Mouse (Mus musculus) skeletal muscle tissue, adult 2 months (tissue): ENCODE measurements around the gene Prss8.
"Not testable (repeated sequence)": the region's sequence is repeated elsewhere in the genome, so short reads cannot be mapped to it uniquely, and the experiment has no call there.

ENCODE experiments used
- DNase-seq: peaks from one replicate; pipeline ENCODE4 v3.0.0-alpha.2; 2012; ENCODE audit warnings: low read depth, low spot score

Prss8 gene

DNA sequence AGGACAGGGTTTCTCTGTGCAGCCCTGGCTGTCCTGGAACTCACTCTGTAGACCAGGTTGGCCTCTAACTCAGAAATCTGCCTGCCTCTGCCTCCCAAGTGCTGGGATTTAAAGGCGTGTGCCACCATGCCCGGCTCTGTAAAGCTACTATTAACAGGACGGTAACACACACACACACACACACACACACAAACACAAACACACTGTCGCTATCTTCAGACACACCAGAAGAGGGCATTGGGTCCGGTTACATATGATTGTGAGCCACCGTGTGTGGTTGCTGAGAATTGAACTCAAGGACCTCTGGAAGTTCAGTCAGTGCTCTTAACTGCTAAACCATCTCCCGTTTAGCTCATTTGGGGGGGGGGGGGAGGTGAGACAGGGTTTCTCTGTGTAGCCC is 34.0 kb downstream of the Prss8 start:
- DNase-seq, result not testable (repeated sequence)

DNA sequence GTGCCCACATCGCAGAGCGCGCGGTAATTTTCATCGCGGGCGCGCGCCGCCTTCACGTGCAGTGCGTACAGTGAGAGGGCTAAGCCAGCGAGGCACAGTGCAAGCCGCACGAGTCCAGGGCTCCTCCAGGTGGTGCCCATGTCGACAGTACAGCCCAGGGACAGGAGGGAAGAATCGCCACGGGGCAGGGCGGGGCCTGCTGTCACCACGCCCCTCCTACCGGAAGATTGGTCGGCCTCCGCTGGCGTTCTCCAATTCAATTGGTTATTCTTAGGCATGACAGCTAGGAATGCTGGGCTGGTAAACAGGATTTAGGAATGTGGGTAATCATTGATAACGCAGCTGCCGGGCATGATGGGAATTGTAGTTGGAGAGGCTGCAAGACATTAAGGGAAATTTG is 34.5 kb downstream of the Prss8 start, which contains the start of the genes Gm21974 and Vkorc1:
Gene Gm21974, minus strand, starts transcription at position 13 of the 400 bp plus-strand sequence.
Gene Vkorc1, minus strand, starts transcription at position 176 of the 400 bp plus-strand sequence.
- DNase-seq, result peak; percentile 93

DNA sequence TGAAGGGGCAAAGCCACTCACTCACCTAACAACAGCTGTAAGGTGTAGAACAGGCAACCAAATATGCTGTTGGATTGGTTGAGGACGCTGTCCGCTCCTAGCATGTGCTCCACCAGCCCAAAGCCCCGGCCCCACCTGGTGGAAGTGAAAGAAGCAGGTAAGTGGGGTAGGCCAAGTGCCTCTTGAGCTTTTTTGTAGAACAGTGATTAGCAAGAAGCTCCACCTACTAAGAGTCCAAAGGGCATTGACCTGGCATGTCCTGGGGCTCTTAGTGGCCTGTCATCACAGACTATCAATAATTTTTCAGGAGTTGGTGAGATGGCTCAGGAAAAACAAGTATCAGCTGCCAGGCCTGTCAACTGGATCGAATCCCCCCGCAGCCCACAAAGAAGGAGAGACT is 35.4 kb downstream of the Prss8 start:
- DNase-seq, result no peak

DNA sequence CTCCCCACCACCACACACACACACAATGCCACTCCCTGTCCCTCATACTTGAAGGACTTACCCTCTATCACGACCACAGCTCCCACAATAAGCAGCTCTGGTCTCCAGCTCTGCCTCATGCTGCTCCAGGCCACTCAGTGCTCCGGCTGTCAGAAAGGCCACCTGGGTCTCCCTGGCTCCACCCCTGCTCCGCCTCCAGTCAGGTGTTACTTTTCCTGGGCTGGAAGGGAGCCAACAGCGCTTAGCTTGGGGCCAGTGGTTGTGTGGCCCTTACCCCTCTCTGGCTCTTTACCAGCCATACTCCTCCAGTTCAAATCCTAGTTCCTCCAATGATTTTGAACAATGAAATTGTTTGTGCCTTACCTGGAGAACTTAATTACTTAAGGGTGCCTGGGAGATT is 39.1 kb downstream of the Prss8 start, which contains the start of gene Prss53:
Gene Prss53, minus strand, starts transcription at position 173 of the 400 bp plus-strand sequence.
- no peak for DNase-seq

DNA sequence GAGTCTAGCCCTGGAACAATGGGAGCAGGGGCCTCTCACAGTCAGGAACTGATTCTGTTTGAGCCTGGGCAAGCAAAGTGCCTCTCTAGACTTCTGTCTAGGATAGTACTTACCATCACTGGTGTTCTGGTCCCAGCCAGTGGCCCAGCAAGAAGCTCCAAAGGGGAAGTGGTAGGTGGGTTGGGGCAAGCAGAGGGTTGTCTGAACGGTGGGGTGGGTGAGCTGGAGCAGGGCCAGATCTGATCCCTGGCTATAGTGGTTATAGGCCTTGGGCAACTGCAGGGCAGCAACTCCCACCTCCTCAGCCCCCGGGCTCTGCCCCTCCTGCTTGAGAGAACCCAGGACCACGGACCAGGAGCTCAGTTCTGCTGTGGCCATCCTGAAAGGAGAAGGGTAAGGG is 41.1 kb downstream of the Prss8 start:
- DNase-seq, result no peak

DNA sequence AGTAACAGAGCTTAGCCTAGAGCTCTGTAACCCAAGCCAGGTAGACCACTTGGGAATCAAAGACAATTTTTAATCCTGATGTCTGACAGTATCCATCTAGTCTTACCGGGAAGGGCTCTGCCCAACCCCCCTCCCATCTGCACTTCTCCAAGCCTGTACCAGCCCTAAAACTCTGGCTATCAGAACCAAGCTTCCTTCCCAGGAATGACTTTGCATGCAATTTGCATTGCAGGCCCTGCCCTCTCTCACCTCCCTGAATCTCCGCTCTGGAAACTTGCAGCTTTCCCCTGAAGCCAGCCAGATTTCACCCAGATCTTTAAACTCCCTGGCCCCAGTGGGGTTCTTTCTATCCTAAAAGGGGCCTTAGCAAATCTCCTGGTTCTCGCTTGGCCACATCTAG is 42.1 kb downstream of the Prss8 start:
- DNase-seq, result no peak

DNA sequence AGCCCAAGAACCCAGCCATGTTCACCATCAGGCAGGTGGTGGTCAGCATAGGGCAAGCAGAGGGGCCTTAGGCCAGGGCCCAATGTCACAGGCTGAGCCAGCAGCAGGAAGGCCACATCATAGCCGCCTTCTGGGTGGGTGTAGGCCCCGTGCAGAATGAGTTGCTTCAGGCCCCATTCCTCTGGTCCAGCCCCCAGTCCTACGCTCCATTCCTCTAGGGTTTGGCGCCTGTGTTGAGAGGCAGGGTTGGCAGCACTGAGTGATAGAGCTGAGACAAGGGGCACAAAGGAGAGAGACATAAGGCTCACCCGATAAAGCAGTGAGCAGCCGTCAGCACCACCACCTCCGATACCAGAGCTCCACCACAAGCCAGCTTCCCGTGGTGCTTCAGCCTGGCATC is 42.7 kb downstream of the Prss8 start:
- DNase-seq, result no peak

DNA sequence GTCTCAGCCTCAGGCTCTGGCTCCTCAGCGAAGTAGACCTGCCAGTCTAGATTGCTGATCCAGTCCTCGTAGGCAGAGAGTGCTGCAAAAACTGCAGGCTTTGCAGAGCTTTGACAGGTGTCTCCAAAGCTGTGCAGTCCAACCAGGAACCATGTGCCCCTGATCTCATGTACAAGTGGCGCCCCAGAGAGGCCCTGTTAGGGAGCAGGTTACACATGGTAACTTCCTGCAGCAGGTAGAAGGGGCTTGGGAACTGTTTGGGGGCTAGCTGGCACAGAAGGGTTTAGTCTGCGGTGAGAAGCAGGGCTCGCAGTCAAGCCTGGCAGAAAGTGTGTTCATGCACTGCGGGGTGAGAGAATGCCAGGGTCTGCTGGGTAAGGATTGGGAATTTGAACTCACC is 43.4 kb downstream of the Prss8 start:
- DNase-seq, result no peak

DNA sequence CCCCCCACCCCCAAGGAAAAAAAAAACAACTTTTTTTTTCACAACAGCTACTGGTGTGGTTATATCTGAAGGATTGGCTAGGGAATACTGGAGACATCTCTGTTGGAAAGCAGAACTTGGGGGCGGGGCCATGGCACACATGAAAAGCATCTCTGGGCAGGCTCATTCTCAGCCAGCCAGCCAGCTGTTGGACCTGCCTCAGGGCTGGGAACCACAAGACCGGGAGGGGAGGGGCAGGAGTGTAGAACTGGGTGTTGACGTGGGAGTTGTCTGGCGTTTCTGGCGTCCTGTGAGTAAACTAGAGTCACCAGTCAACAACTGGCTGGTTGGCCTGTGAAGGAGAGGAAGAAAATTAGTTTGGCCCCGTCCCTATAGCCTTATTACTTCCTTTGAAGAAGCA is 44.0 kb downstream of the Prss8 start:
- DNase-seq, result peak; percentile 63

DNA sequence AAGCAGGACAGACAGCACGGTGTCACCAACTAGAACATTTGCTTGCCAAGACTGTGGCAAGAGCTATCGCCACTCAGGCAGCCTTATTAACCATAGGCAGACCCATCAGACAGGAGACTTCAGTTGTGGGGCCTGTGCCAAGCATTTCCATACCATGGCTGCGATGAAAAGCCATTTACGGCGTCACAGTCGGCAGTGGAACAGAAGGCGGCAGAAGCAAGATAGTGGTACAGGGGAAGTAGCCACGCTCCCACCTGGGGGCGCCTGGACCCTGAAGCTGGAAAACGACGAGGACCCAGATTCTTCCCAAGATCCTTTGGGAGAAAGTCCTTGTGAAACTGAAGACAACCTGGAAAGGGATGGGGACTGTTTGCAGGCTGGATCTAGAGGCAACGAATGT is 49.5 kb downstream of the Prss8 start:
- DNase-seq, result no peak

DNA sequence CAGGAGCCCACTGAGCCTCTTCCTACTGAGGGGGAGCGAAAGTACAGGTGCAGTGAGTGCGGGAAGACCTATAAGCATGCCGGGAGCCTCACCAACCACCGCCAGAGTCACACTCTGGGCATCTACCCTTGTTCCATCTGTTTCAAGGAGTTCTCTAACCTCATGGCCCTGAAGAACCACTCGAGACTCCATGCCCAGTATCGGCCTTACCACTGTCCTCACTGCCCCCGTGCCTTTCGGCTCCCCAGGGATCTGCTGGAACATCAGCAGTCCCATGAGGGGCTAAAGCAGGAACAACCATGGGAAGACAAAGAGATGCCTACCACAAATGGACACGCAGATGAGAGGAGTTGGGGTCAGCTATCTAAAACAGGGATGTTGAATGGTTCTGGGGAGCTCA is 50.6 kb downstream of the Prss8 start:
- DNase-seq, result no peak

DNA sequence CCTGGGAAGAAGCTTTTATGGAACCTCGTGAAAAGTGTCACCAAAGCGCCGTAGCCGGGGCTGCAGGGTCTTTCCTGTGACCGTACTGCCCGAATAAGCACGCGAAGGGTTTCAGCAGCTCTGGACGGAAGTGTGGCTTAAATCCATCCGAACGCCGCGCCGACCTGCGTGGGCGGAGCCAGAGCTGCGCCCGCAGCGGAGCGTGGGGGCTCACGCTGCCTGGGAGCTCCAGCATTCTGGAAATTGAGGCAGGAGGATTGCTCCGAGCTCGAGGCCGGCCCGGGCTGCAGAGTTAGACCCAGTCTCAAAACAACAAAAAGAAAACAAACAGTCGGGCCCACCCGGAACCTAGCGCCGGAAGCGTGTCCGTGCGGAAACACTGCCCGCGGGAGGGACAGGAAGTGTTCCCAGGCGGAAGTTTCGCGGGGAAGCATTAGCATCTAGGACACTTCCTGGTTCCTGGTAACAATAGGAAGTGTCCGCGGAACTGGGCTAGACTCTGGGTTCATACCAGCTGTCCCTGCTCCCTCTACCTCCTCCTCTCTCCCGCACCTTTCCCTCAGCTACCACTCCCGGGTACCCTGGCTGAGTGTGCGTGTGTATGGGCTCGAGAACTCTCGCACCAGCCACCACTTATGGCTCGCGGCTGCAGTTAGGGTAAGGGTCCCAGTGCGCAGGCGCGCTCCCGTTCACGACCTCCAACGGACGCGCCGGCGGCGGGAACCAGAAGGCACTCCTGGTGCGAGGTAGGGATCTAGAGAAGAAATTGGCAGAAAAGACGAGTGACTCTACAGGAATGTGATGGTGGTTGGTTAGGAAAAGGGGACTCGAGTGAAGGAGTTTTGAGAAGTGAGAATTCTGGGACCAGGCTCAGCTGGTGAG is 53.2 kb downstream of the Prss8 start, which contains the start of gene Zfp668:
Gene Zfp668, minus strand, starts transcription at position 362 of the 882 bp plus-strand sequence.
- peak; percentile 84 for DNase-seq

DNA sequence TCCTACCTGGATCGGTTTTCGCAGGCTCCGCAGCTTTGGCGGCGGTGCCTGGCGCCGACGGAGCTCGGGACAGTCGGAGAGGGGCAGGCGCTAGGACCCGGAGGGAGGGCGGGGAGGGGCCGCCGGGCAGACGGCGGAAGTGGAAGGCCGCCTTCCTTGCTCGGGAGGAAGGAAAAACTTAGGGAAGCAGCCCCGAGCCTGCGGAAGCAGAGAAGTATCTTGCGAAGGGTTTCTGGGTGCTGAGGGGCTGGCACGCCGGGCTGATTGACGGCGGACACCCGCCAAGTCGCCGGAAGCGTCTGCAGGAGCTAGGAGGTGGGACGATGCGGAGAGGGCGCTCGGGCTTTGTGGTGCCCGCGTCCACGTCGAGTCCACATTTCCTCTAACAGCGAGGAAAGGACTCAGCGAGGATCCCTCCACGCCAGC is 53.9 kb downstream of the Prss8 start, which contains the start of gene Zfp646:
Gene Zfp646, plus strand, starts transcription at position 181 of the 426 bp plus-strand sequence.
- peak; percentile 80 for DNase-seq
